Mouse (Mus musculus): Measurements from ENCODE around the gene Atg4b. TPM values are rescaled to one million over a fixed set of nuclear protein-coding genes. Genes with fewer than 3 reads are reported as not detected.
"Not testable (repeated sequence)": the region's sequence is repeated elsewhere in the genome, so short reads cannot be mapped to it uniquely, and the experiment has no call there.

The Atg4b gene
- polyA plus RNA-seq, 1 experiment from 2014 or later: 104 TPM

- ATAC-seq: peak; percentile 96
- Histone ChIP-seq H3K36me3 (ENCODE audit: control insufficient read depth, insufficient read depth) (0 out of 2 replicates have a peak, but pooled peaks cover 2% of the 10 kb centered on the region), H3K9me3 (ENCODE audit: control insufficient read depth, low read length) (no peaks in the 10 kb centered on the region), H3K4me3 (replicated peaks; ENCODE audit: low read length) (peak overlapping the region; percentile 74), H3K27ac (ENCODE audit: low read length) (peak overlapping the region; percentile 97), H3K4me2 (ENCODE audit: low read length) (peak overlapping the region; percentile 91), H3K27me3 (replicated peaks; ENCODE audit: control insufficient read depth, insufficient read depth, low read length) (no peaks in the 10 kb centered on the region), H3K4me1 (replicated peaks; ENCODE audit: control insufficient read depth, insufficient read depth, low read length) (peaks cover 17% of the 10 kb centered on the region), H3K9ac (replicated peaks; ENCODE audit: low read depth, low read length) (peak overlapping the region; percentile 67)
- whole genome bisulfite sequencing: 0% methylated on average over 30 of the region's 30 CpGs
Observed at GRCm38 (mm10) chr1:93825105-93825674, 73.9 kb downstream of the Atg4b start.

- H3K9me3 ChIP-seq (ENCODE audit: control insufficient read depth, low read length): no peaks in the 10 kb centered on the region
- WGBS: 46% methylated on average over 27 of the region's 27 CpGs
- no peaks in the 10 kb centered on the region for H3K27me3 ChIP-seq (replicated peaks; ENCODE audit: control insufficient read depth, insufficient read depth, low read length)
- H3K4me3 ChIP-seq (replicated peaks; ENCODE audit: low read length): peak overlapping the region; percentile 74
- peak overlapping the region; percentile 91 for H3K4me2 ChIP-seq (ENCODE audit: low read length)
- peak overlapping the region; percentile 67 for H3K9ac ChIP-seq (replicated peaks; ENCODE audit: low read depth, low read length)
- H3K36me3 ChIP-seq (ENCODE audit: control insufficient read depth, insufficient read depth): 0 out of 2 replicates have a peak, but pooled peaks cover 2% of the 10 kb centered on the region
- peaks cover 17% of the 10 kb centered on the region for H3K4me1 ChIP-seq (replicated peaks; ENCODE audit: control insufficient read depth, insufficient read depth, low read length)
- ATAC-seq: peak; percentile 39
- peak overlapping the region; percentile 97 for H3K27ac ChIP-seq (ENCODE audit: low read length)
Observed at GRCm38 (mm10) chr1:93825771-93826539, 74.7 kb downstream of the Atg4b start.

- H3K9ac ChIP-seq (replicated peaks; ENCODE audit: low read depth, low read length): peak overlapping the region; percentile 67; the same call in 1 of the 2 replicates
- H3K4me2 ChIP-seq (ENCODE audit: low read length): peak overlapping the region; percentile 91; the same call in 1 of the 2 replicates
- no peak overlapping the region for H3K4me3 ChIP-seq (replicated peaks; ENCODE audit: low read length)
- H3K27ac ChIP-seq (ENCODE audit: low read length): no peak overlapping the region
- 95% methylated on average over 9 of the region's 9 CpGs for WGBS
- no peaks in the 10 kb centered on the region for H3K9me3 ChIP-seq (ENCODE audit: control insufficient read depth, low read length)
- peaks cover 17% of the 10 kb centered on the region for H3K4me1 ChIP-seq (replicated peaks; ENCODE audit: control insufficient read depth, insufficient read depth, low read length)
- no peaks in the 10 kb centered on the region for H3K27me3 ChIP-seq (replicated peaks; ENCODE audit: control insufficient read depth, insufficient read depth, low read length)
- 0 out of 2 replicates have a peak, but pooled peaks cover under 1% of the 10 kb centered on the region for H3K36me3 ChIP-seq (ENCODE audit: control insufficient read depth, insufficient read depth)
- no peak for ATAC-seq
Observed at GRCm38 (mm10) chr1:93826540-93826835, 75.2 kb downstream of the Atg4b start.

- H3K4me2 ChIP-seq (ENCODE audit: low read length); H3K36me3 ChIP-seq (ENCODE audit: control insufficient read depth, insufficient read depth); H3K9me3 ChIP-seq (ENCODE audit: control insufficient read depth, low read length); H3K4me1 ChIP-seq (replicated peaks; ENCODE audit: control insufficient read depth, insufficient read depth, low read length); H3K27ac ChIP-seq (ENCODE audit: low read length); H3K4me3 ChIP-seq (replicated peaks; ENCODE audit: low read length); H3K27me3 ChIP-seq (replicated peaks; ENCODE audit: control insufficient read depth, insufficient read depth, low read length); ATAC-seq; H3K9ac ChIP-seq (replicated peaks; ENCODE audit: low read depth, low read length): not testable (repeated sequence)
- WGBS: 51% methylated on average over 3 of the region's 4 CpGs
Observed at GRCm38 (mm10) chr1:93832754-93833360, 81.6 kb downstream of the Atg4b start.

GRCm38 (mm10) chr1:93834671-93835150 is 83.4 kb downstream of the Atg4b start:
- Histone ChIP-seq H3K4me1 (replicated peaks; ENCODE audit: control insufficient read depth, insufficient read depth, low read length) (no peaks in the 10 kb centered on the region), H3K27ac (ENCODE audit: low read length) (no peak overlapping the region), H3K9me3 (ENCODE audit: control insufficient read depth, low read length) (no peaks in the 10 kb centered on the region), H3K4me3 (replicated peaks; ENCODE audit: low read length) (no peak overlapping the region), H3K4me2 (ENCODE audit: low read length) (no peak overlapping the region), H3K36me3 (ENCODE audit: control insufficient read depth, insufficient read depth) (no peaks in the 10 kb centered on the region; the same call in 1 of the 2 replicates), H3K9ac (replicated peaks; ENCODE audit: low read depth, low read length) (no peak overlapping the region), H3K27me3 (replicated peaks; ENCODE audit: control insufficient read depth, insufficient read depth, low read length) (no peaks in the 10 kb centered on the region)
- ATAC-seq: no peak
- WGBS: 80% methylated on average over 7 of the region's 7 CpGs

- H3K4me1 ChIP-seq (replicated peaks; ENCODE audit: control insufficient read depth, insufficient read depth, low read length): no peaks in the 10 kb centered on the region
- no peaks in the 10 kb centered on the region; the same call in 1 of the 2 replicates for H3K36me3 ChIP-seq (ENCODE audit: control insufficient read depth, insufficient read depth)
- no peaks in the 10 kb centered on the region for H3K27me3 ChIP-seq (replicated peaks; ENCODE audit: control insufficient read depth, insufficient read depth, low read length)
- H3K9me3 ChIP-seq (ENCODE audit: control insufficient read depth, low read length): no peaks in the 10 kb centered on the region
- no peak for ATAC-seq
- no peak overlapping the region for H3K9ac ChIP-seq (replicated peaks; ENCODE audit: low read depth, low read length)
- no peak overlapping the region for H3K4me2 ChIP-seq (ENCODE audit: low read length)
- no peak overlapping the region for H3K27ac ChIP-seq (ENCODE audit: low read length)
- WGBS: 97% methylated on average over 4 of the region's 4 CpGs
- no peak overlapping the region for H3K4me3 ChIP-seq (replicated peaks; ENCODE audit: low read length)
Observed at GRCm38 (mm10) chr1:93835211-93835610, 83.9 kb downstream of the Atg4b start.

GRCm38 (mm10) chr1:93835876-93836531 is 84.7 kb downstream of the Atg4b start:
- no peaks in the 10 kb centered on the region for H3K9me3 ChIP-seq (ENCODE audit: control insufficient read depth, low read length)
- H3K36me3 ChIP-seq (ENCODE audit: control insufficient read depth, insufficient read depth): no peaks in the 10 kb centered on the region; the same call in 1 of the 2 replicates
- WGBS: 90% methylated on average over 6 of the region's 6 CpGs
- no peaks in the 10 kb centered on the region for H3K4me1 ChIP-seq (replicated peaks; ENCODE audit: control insufficient read depth, insufficient read depth, low read length)
- no peak for ATAC-seq
- H3K4me2 ChIP-seq (ENCODE audit: low read length): no peak overlapping the region
- H3K27ac ChIP-seq (ENCODE audit: low read length): no peak overlapping the region
- H3K4me3 ChIP-seq (replicated peaks; ENCODE audit: low read length): no peak overlapping the region
- H3K27me3 ChIP-seq (replicated peaks; ENCODE audit: control insufficient read depth, insufficient read depth, low read length): no peaks in the 10 kb centered on the region
- no peak overlapping the region for H3K9ac ChIP-seq (replicated peaks; ENCODE audit: low read depth, low read length)

- no peak overlapping the region for H3K9ac ChIP-seq (replicated peaks; ENCODE audit: low read depth, low read length)
- H3K4me2 ChIP-seq (ENCODE audit: low read length): no peak overlapping the region
- no peak for ATAC-seq
- H3K27ac ChIP-seq (ENCODE audit: low read length): no peak overlapping the region
- H3K9me3 ChIP-seq (ENCODE audit: control insufficient read depth, low read length): no peaks in the 10 kb centered on the region
- 96% methylated on average over 2 of the region's 2 CpGs for WGBS
- H3K4me3 ChIP-seq (replicated peaks; ENCODE audit: low read length): no peak overlapping the region
- H3K36me3 ChIP-seq (ENCODE audit: control insufficient read depth, insufficient read depth): no peaks in the 10 kb centered on the region; the same call in 1 of the 2 replicates
- H3K27me3 ChIP-seq (replicated peaks; ENCODE audit: control insufficient read depth, insufficient read depth, low read length): no peaks in the 10 kb centered on the region
- H3K4me1 ChIP-seq (replicated peaks; ENCODE audit: control insufficient read depth, insufficient read depth, low read length): no peaks in the 10 kb centered on the region
Observed at GRCm38 (mm10) chr1:93836532-93836913, 85.2 kb downstream of the Atg4b start.

- Histone ChIP-seq H3K4me3 (replicated peaks; ENCODE audit: low read length) (no peak overlapping the region), H3K27ac (ENCODE audit: low read length) (no peak overlapping the region), H3K27me3 (replicated peaks; ENCODE audit: control insufficient read depth, insufficient read depth, low read length) (no peaks in the 10 kb centered on the region), H3K36me3 (ENCODE audit: control insufficient read depth, insufficient read depth) (no peaks in the 10 kb centered on the region; the same call in 1 of the 2 replicates), H3K4me2 (ENCODE audit: low read length) (no peak overlapping the region), H3K9ac (replicated peaks; ENCODE audit: low read depth, low read length) (no peak overlapping the region), H3K4me1 (replicated peaks; ENCODE audit: control insufficient read depth, insufficient read depth, low read length) (no peaks in the 10 kb centered on the region), H3K9me3 (ENCODE audit: control insufficient read depth, low read length) (no peaks in the 10 kb centered on the region)
- ATAC-seq: no peak
- 96% methylated on average over 8 of the region's 8 CpGs for WGBS
Observed at GRCm38 (mm10) chr1:93837335-93837734, 86.0 kb downstream of the Atg4b start.
